Mouse (Mus musculus) adrenal gland, adult 8-10 months (tissue): Measurements from ENCODE around the gene Rfc1. TPM values are rescaled to one million over a fixed set of nuclear protein-coding genes. Genes with fewer than 3 reads are reported as not detected.
"Not testable (repeated sequence)": the region's sequence is repeated elsewhere in the genome, so short reads cannot be mapped to it uniquely, and the experiment has no call there.

Experiments used
- DNase-seq: peaks from one replicate; pipeline ENCODE4 v3.0.0; 2022
- total RNA-seq, 4 experiments: library from RNA; stranded (reverse); gene quantifications; 2 replicates each; pipeline ENCODE4 v1.2.4; 2022

Gene Rfc1
- 10 to 100 TPM; 49.3 to 58.4 (median 53.8) TPM for total RNA-seq

DNA sequence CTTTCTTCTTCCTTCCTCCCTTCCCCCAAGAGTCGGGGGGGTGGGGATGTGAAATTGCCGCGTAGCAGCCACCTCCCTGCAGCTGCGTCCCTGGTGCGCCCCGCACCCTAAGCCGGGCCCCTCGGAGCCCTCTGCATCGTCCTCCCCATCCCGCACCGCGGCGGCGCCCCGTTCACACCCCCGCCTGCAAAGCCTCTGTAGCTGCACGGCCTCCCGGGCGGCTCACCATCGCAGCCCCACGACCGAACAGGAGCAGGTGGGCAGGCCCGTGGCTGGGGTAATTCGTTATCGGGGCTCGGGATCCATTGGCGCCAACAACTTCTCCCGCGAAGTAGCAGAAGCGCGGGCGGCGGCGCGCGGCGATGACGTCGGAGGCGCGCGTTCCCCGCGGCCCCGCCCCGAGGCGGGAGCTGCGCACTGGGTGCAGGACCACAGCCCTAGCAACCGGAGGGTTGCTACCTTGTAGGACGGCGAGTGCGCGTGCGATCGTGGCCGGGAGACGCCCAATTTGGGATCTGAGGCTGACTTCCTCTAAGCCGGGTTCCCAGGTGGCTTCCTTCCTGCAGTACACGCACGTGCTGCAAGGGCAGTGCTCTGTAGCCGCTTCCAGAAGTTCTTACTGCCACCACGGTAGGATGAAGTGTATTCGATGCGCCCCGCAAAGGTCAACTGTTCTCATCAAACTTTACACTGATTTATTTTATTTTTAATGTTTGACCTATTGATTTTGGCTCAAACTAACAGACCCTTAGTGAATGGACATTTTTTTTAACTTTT is at the start of gene Rfc1:
Rfc1 (minus strand) TSS at position 373 of the 777 bp plus-strand sequence.
- DNase-seq = peak; percentile 86

DNA sequence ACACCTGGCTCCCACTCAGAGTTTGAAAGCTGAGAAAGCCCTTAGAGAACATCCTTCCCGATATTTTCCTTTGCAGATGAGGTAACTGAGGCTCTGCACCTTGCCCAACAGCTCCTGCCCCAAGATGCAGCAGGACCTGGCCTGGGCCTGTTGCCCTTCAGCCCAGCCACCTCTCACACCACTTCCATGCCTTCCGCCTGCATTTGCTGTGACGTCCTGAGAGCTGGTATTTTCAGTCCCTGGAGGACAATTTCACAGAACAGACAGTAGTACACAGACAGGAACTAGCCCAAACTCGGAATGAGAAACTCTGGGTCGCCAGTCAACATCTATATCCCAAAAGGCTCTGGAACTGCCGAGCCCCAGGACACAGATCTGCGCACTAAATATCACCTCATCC is 39.3 kb upstream of the Rfc1 start:
- DNase-seq = no peak

GRCm38 (mm10) chr5:65371551-65371950 is 36.1 kb upstream of the Rfc1 start:
- no peak for DNase-seq

DNA sequence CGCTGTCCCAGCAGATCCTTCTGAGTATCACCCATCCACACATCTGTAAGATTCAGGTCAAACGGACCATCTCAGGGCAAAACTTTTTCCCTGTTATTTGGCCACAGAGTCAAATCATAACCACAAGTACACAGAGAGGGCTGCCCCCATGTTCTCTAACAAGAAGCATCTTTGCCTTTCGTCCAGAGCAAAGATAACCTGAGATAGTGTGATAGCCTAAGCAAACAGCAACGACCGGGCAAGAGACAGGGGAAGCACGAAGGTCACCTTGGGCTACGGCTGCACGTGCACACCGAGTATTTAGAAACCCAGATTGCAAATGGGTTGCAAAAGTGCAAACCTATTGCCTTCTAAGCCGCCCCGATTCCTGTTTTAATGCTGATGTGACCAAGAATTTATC is 32.4 kb upstream of the Rfc1 start:
- no peak for DNase-seq

GRCm38 (mm10) chr5:65357771-65358170 is 22.3 kb upstream of the Rfc1 start:
- DNase-seq = no peak

GRCm38 (mm10) chr5:65356851-65357250 is 21.4 kb upstream of the Rfc1 start:
- DNase-seq = no peak

DNA sequence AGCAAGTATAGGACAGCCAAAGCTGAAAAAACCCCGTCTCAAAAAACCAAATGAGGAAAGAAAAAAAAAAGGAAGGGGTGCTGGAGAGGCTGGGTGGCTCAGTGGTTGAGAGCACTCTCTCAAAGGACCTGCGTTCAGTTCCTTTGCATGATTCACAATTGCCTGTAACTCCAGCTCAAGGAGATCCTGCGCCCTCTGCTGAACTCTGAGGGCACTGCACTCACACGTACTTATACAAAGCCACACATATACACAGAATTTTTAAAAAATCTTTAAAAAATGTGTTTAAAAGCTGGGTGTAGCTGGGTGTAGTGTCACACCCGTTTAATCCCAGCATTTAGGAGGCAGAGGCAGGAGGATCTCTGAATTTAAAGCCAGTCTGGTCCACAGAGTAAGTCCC is 19.5 kb upstream of the Rfc1 start:
- DNase-seq = no peak

- peak; percentile 25 for DNase-seq
Measured at GRCm38 (mm10) chr5:65354097-65354496, 18.6 kb upstream of the Rfc1 start.

GRCm38 (mm10) chr5:65350508-65350907 is 15.0 kb upstream of the Rfc1 start:
- DNase-seq = no peak

DNA sequence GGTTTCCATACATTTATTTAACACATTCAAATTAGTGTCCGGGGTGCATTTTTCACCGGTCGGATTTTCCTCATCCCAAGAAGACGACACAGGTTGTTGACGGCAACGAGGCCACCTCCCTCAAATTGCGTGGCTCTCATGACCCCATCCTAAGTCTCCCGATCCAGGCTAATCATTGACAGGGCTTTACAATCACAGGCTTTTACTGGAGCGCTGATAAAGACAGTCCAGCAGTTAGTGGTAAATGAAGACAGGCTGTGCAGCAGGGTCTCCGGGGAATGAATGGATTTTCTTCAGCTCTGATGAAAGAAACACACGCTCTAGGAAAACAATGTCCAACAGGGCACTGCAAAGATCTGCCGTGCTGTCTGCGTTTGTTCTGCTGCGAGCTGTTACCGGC is 12.7 kb upstream of the Rfc1 start, which contains the start of gene Klb:
Klb (plus strand) TSS at position 147 of the 400 bp plus-strand sequence.
- DNase-seq = no peak

GRCm38 (mm10) chr5:65340167-65340566 is 4.7 kb upstream of the Rfc1 start:
- no peak for DNase-seq

DNA sequence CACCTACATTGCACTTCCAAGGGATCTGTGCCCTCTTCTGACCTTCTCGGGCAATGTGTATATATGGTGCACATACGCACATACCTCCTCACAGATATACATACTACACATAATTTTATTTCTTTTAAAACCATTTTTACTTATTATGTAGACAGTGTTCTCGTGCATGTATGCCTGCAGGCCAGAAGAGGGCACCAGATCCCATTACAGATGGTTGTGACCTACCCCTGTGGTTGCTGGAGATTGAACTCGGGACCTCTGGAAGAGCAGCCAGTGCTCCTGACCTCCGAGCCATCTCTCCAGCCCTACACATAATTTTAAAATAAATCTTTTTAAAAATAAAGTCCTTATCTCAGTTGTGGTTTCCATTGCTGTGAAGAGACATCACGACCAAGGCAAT is 2.9 kb upstream of the Rfc1 start:
- DNase-seq = no peak

GRCm38 (mm10) chr5:65336075-65336355 is 545 bp upstream of the Rfc1 start:
- no peak for DNase-seq

DNA sequence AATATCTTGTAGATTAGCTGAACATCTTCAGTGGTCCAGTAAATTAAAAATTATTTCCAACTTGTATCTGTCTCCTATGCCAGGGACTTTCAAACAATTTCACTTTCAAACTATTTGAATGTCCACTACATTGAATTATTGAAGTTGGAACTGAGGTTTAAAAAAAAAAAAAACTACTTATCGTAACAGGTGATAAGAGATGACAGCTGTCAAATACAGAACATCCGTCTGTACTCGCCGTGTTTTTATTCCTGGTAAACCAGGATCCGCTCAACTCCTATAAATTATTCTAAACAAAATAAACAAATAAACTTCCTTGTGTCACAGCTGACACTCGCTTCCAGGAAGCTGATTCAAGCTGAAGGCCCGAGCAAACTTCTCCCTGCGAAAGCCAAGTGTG is 682 bp downstream of the Rfc1 start:
- no peak for DNase-seq

DNA sequence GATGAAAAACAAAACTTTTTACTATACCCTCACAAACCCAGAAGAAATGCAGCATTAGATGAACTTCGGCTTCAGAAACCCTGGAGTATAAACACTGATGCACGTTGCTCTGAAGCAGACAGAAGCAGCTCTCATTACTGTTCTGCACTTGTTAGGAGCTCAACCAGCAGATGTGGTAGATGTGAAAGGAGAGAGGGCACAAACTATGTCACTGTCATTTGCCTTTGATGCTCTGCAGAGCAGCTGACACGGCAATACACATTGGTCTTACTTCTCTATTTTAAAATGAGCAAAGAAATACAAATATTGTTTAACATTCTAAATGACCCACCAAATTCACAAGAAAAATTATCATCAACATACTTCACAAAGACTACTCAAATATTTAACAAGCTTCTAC is 5.5 kb downstream of the Rfc1 start:
- no peak for DNase-seq

DNA sequence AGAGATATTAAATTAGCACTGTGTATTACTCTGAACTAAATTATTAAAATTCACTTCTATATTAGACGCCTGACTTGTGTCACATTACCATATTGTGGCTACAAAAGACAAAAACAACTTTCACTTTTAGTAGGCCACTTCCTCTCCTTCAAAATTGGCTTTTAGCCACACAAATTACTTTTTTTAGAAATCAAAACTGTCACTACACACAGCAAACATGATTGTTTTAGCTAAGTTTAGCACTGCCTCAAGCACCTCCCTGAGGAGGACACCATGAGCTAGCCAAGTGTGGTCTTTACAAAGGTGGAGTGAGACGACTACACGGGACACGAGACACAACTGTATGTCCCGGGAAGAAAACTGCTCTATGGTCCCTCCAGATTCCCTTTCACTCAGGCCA is 9.3 kb downstream of the Rfc1 start:
- no peak for DNase-seq

- peak; percentile 25 for DNase-seq
Measured at GRCm38 (mm10) chr5:65324758-65325355, 10.6 kb downstream of the Rfc1 start.

DNA sequence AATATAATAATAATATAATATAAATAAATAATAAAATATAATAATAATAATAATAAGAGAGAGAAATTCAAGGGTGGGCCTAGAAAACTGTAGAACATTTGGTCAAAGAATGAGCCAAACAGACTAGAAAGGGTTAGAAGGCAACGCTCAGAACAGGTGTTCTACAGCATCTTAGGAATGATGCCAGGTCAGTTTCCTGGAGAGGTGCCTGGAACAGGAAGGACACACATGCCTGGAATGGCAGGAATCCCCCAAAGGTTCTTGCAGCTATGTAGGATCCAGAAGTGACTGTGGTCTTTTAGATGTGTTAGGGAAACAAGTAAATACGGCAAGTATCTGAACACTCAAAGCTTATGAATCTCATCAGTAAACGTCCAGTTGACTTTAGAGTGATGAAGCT is 11.2 kb downstream of the Rfc1 start:
- DNase-seq = no peak

DNA sequence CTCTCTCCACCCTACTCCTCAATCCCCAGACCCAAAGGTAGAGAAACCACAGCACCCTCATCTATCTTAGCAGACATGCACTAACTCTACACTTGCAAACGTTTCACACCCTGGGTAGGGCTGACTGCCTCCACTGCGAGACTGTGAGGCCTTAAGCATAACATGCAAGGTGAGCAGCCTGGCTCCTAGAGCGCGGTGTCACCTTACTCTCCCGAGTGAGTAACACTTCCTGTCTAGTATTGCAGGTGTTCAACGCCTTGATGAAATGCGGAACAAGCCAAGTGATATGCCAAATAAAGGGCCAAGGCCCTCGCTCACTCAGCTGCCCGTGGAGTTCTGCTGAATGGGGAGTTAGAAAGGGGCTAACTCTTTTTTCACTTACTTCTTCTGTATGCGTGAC is 13.3 kb downstream of the Rfc1 start:
- no peak for DNase-seq

GRCm38 (mm10) chr5:65319176-65319575 is 16.3 kb downstream of the Rfc1 start:
- DNase-seq = peak; percentile 39

DNA sequence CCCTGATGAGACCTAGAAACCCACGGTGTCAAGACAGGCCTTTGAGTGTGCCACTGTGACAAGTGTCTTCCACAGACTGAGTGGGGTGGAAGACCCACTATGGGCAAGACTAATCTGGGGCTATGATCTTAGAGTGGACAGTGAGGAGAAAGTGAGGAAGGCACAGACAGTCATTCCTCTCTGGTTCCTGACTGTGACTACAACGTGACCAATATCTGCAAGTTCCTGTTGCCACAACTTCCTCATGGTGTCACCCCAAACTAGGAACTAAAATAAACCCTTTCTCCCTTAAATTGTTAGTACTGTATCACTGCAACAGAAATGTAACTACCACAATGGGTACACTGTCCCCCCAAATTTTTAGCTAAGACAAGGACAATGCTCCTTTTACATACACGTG is 26.6 kb downstream of the Rfc1 start:
- DNase-seq = no peak

GRCm38 (mm10) chr5:65308208-65308607 is 27.3 kb downstream of the Rfc1 start:
- no peak for DNase-seq

DNA sequence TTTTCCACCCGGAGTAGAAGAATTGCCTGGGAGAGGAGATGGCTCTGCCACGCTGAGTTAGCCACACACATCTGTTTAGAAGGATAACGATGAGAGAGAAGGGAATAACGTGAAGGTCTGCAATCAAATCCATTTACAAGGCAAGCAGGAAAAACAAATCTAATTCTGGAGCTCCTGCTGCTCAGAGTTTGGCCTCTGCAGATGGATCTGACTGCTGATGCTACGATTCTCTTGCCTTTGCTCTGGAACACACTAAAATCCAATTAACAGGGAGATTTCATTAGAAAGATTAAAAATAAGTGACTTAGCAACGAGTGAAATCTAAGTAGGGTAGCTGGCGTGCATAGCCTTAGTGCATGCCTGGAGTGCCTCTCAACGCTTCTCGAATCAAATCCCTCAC is 30.0 kb downstream of the Rfc1 start:
- no peak for DNase-seq

DNA sequence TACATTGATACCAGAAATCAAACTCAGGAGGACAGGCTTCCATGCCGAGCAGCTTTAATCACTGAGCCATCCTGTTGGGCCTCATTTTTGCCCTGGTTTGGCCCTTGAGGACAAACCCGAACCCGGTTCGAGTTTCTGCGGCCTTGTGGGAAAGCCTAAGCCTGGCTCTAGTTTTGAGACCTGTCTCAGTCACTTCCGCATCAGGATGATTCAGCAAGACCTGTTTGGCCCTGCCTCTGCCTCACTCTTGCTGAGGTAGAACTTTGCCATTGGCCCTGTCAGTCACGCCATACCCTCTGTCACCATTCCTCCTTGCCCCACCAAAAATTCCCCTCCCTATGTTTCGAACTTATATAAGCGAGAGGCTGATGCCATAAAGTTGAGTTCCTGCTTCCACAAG is 35.3 kb downstream of the Rfc1 start:
- DNase-seq = no peak

DNA sequence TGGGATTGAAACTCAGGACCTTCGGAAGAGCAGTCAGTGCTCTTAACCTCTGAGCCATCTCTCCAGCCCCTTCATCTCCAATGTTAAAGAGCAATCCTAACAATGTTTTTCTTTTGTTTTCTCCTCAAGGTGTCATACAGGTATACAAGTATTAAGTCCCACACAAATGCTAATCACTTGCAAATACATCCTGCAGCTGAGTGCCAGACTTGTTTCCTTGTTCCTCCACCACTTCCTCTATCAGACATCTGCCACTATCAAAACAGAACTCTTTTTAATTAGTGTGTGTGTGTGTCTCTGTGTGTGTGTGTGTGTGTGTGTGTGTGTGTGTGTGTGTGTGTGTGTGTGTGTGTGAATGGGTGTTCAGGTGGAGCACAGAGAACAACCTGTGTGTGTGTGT is 35.8 kb downstream of the Rfc1 start:
- not testable (repeated sequence) for DNase-seq
